Mouse (Mus musculus) midbrain, embryonic 10.5 days (tissue): ENCODE measurements around the gene Ang5. TPM values are rescaled to one million over a fixed set of nuclear protein-coding genes. Genes with fewer than 3 reads are reported as not detected.
A peak's percentile ranks its signal among the peaks of the same experiment; 100 is the strongest.
"Not testable (repeated sequence)": the region's sequence is repeated elsewhere in the genome, so short reads cannot be mapped to it uniquely, and the experiment has no call there.

ENCODE experiments used
- DNase-seq: peaks from one replicate; pipeline ENCODE4 v3.0.0-alpha.2; 2017; ENCODE audit warnings: low spot score
- H3K27ac ChIP-seq: fragments of 300-500 bp; sonication (generic); replicated peaks from 2 replicates; pipeline ENCODE4 v1.5.1; 2016; ENCODE audit warnings: mild to moderate bottlenecking
- H3K27me3 ChIP-seq: fragments of 300-500 bp; sonication (generic); 2 replicates; pipeline ENCODE4 v1.6.1; 2016; ENCODE audit warnings: low read depth, mild to moderate bottlenecking; ENCODE audit not compliant: poor library complexity, severe bottlenecking
- H3K36me3 ChIP-seq: fragments of 300-500 bp; sonication (generic); 2 replicates; pipeline ENCODE4 v1.6.1; 2016; ENCODE audit warnings: mild to moderate bottlenecking, moderate library complexity
- H3K4me1 ChIP-seq: fragments of 300-500 bp; sonication (generic); 2 replicates; pipeline ENCODE4 v1.6.1; 2016
- H3K4me3 ChIP-seq: fragments of 300-500 bp; sonication (generic); 2 replicates; pipeline ENCODE4 v1.5.1; 2016; ENCODE audit warnings: mild to moderate bottlenecking, moderate library complexity
- H3K9me3 ChIP-seq: fragments of 300-500 bp; sonication (generic); replicated peaks from 2 replicates; pipeline ENCODE4 v1.6.1; 2016; ENCODE audit warnings: mild to moderate bottlenecking
- WGBS: fragments of 180-500 bp; shearing (Covaris S2); methylation state at CpG from one replicate; pipeline ENCODE4 v1.1.7; 2016; 5-methylcytosine and 5-hydroxymethylcytosine counted together
- polyA plus RNA-seq: library from polyadenylated mRNA; unstranded; fragments of >200 nt; fragmentation: Nextera tagmentation; extraction: Ambion mirVana; gene quantifications from 2 replicates; pipeline ENCODE4 v1.2.1, GENCODE M21; 2016

Ang5 gene
- polyA plus RNA-seq = not detected in 2 replicates

- WGBS = no CpG with 5 or more reads among the region's 2 CpGs
- not testable (repeated sequence) for H3K9me3 ChIP-seq, H3K27ac ChIP-seq, DNase-seq, H3K36me3 ChIP-seq, H3K4me1 ChIP-seq, H3K27me3 ChIP-seq, H3K4me3 ChIP-seq
These were observed at the start of gene Ang5 for GRCm38 (mm10) chr14:43956769-43957168. Gene Ang5 (plus strand): TSS chr14:43957069.

DNA sequence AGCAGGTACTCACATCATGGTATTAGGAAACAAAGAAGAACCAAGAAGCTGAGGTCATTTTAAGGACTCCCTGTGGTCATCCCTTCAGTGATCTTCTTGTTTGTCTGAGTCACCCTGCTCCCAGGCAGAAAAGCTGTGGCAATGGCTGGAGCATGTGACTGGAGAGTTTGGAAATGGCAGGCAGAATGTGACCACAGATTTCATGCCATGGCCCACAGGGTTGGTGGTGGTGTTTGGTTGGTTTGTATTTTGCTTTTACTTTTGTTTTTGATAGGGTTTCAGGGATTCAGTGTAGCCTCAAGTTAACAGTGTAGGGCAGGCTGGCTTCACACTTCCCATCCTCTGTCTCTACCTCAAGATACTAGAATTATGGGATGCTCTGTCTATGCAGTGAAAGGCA is 38.7 kb upstream of the Ang5 start:
- H3K4me1 ChIP-seq, H3K27me3 ChIP-seq, H3K4me3 ChIP-seq, H3K9me3 ChIP-seq, H3K27ac ChIP-seq, H3K36me3 ChIP-seq, DNase-seq: not testable (repeated sequence)

- H3K27me3 ChIP-seq, H3K27ac ChIP-seq, H3K9me3 ChIP-seq, H3K36me3 ChIP-seq, H3K4me3 ChIP-seq, H3K4me1 ChIP-seq, DNase-seq: not testable (repeated sequence)
- WGBS = 87% methylated on average over 3 of the region's 3 CpGs
These were observed 33.4 kb upstream of the Ang5 start, which contains the start of gene Ear10 for GRCm38 (mm10) chr14:43923459-43923858. Gene Ear10 (minus strand): TSS chr14:43923559.

- H3K4me1 ChIP-seq, H3K27me3 ChIP-seq, H3K9me3 ChIP-seq, H3K36me3 ChIP-seq: not testable (repeated sequence)
- DNase-seq = peak; percentile 82
- 8% methylated on average over 10 of the region's 10 CpGs for WGBS
- Histone ChIP-seq H3K27ac (peak within 1 kb of the TSS; percentile 91), H3K4me3 (peak within 1 kb of the TSS; percentile 55)
These were observed 32.0 kb upstream of the Ang5 start, which contains the start of gene Gm8113 for GRCm38 (mm10) chr14:43924688-43925403. Gene Gm8113 (plus strand): TSS chr14:43925390.

DNA sequence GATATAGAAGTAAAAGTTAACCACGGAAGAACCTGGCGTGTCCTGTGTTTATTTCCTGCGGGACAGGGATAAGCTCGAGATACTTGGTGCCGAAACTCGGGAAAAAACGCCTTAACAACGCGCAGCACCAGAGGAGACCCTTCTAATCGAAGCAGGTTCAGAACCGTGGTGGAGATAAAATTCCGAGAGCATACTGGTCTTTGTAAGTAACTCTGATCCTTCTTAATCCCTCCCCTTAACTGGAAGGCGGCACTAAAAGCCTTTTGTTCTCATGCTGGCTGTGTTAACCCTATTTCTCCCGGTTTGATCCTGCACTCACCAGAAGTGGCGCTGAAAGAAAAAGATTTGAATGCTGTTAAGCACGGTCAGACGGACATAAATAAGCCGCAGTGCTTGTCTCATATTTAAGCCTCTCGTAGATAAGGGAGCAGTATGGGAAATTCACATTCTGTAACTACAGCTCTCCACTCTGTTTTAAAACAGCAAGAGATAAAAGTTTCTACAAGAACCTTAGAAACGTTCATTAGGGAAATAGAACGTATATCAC is 31.4 kb upstream of the Ang5 start:
- not testable (repeated sequence) for H3K36me3 ChIP-seq, H3K9me3 ChIP-seq, H3K27me3 ChIP-seq, H3K4me1 ChIP-seq
- Histone ChIP-seq H3K4me3 (peak overlapping the region; percentile 55), H3K27ac (peak overlapping the region; percentile 91)
- 7% methylated on average over 21 of the region's 21 CpGs for WGBS
- peak; percentile 55 for DNase-seq

- not testable (repeated sequence) for H3K4me1 ChIP-seq, H3K27ac ChIP-seq, H3K36me3 ChIP-seq, H3K4me3 ChIP-seq, H3K9me3 ChIP-seq, H3K27me3 ChIP-seq
- 18% methylated on average over 8 of the region's 8 CpGs for WGBS
- DNase-seq = peak; percentile 42
These were observed 23.9 kb upstream of the Ang5 start for GRCm38 (mm10) chr14:43932991-43933390.

GRCm38 (mm10) chr14:43933399-43933798 is 23.5 kb upstream of the Ang5 start:
- H3K9me3 ChIP-seq, H3K4me1 ChIP-seq, H3K27ac ChIP-seq, H3K36me3 ChIP-seq, H3K27me3 ChIP-seq, H3K4me3 ChIP-seq, DNase-seq: not testable (repeated sequence)
- 53% methylated on average over 5 of the region's 5 CpGs for WGBS

DNA sequence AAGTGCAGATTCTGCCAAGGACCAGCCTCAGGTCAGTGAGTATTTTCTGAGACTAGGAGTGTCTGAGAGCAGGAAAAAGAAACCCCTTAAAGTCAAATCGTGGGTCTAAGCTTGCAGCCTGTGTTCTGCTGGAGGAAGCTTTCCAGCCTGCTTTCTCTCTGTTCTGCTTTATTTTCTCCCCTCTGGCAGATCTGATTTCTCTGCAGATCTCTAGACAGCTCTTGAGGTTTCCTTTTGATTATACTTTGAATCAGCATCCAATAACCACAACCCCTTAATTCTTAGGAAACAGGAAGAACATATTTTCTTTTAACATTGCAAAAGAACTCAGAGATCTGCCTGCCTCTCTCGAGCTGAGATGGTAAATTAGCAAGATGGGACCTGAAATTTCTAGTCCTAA is 3.5 kb upstream of the Ang5 start:
- H3K4me1 ChIP-seq, H3K9me3 ChIP-seq, H3K27me3 ChIP-seq, DNase-seq, H3K27ac ChIP-seq, H3K36me3 ChIP-seq, H3K4me3 ChIP-seq: not testable (repeated sequence)
- 68% methylated on average over 2 of the region's 2 CpGs for WGBS

DNA sequence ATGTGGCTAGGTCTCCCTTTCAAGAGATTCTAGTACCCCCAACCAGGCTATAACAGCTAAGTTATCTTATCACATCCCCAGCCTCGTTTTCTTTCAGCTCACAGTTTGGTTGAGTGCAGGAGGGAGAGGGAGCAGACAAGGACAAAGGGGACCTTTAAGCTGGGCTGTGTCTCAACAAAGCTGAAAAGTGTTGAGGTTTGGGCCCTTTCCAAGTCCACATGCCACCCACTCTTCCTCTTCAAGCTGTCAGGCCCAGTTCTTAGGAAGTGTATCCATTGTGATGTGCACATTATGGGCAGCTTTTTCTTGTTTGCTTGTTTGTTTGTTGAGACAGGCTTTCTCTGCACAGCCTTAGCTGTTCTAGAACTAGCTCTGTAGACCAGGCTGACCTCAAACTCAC is 1.8 kb upstream of the Ang5 start:
- H3K27me3 ChIP-seq, H3K36me3 ChIP-seq, H3K4me1 ChIP-seq, H3K27ac ChIP-seq, H3K9me3 ChIP-seq, DNase-seq, H3K4me3 ChIP-seq: not testable (repeated sequence)
- no CpG with 5 or more reads among the region's 1 CpGs for WGBS

GRCm38 (mm10) chr14:43983454-43983853 is 26.6 kb downstream of the Ang5 start:
- no peak for DNase-seq
- H3K9me3 ChIP-seq = no peaks in the 10 kb centered on the region
- no peak overlapping the region for H3K4me3 ChIP-seq
- no peak overlapping the region for H3K27ac ChIP-seq
- WGBS = 78% methylated on average over 4 of the region's 4 CpGs
- no peaks in the 10 kb centered on the region for H3K4me1 ChIP-seq
- no peaks in the 10 kb centered on the region for H3K36me3 ChIP-seq
- no peaks in the 10 kb centered on the region for H3K27me3 ChIP-seq

DNA sequence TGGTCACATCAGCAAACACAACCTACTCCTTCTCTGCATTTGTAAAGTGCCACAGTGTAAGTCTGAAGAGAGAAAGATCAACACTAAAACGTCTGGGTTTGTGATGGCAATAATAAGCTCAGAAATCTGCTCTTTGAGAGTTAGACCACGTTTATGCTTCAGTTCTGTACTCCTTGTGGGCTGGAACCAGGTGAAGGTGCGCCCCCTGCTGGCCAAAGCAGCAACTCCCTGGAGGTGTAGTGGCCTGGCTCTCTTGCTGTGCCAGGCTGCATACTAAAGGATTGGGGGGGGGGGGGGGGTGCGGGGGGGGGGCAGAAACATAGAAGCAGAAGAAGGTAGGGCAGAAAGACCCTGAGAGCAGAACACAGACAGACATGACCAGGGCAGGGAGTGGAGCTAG is 27.0 kb downstream of the Ang5 start:
- no peak overlapping the region for H3K4me3 ChIP-seq
- no peaks in the 10 kb centered on the region for H3K4me1 ChIP-seq
- DNase-seq = peak; percentile 71
- H3K27ac ChIP-seq = no peak overlapping the region
- no peaks in the 10 kb centered on the region for H3K9me3 ChIP-seq
- 1% methylated on average over 3 of the region's 4 CpGs for WGBS
- H3K36me3 ChIP-seq = no peaks in the 10 kb centered on the region
- no peaks in the 10 kb centered on the region for H3K27me3 ChIP-seq

DNA sequence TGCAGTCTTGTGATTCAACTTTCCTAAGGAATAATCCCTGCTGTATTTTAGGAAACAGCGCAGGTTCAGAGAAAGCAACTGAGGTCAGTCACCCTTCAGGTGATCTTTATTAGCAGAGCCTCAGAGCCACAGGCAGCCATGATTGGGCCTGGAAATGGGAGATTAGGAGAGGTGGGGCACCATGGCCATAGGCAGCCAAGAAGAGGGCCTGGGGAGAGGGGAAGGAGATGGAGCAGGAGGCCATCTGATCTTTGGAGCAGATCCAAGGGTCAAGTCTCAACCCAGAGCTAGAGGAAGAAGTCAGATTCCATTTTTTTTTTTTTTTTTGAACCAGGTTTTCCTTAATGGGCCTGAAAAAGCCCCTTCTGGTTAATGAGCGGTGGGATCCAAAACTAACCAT is 29.3 kb downstream of the Ang5 start:
- no peak overlapping the region for H3K27ac ChIP-seq
- no peak for DNase-seq
- H3K9me3 ChIP-seq = no peaks in the 10 kb centered on the region
- WGBS = 93% methylated on average over 2 of the region's 2 CpGs
- H3K4me3 ChIP-seq = no peak overlapping the region
- H3K27me3 ChIP-seq = no peaks in the 10 kb centered on the region
- no peaks in the 10 kb centered on the region for H3K4me1 ChIP-seq
- H3K36me3 ChIP-seq = no peaks in the 10 kb centered on the region

DNA sequence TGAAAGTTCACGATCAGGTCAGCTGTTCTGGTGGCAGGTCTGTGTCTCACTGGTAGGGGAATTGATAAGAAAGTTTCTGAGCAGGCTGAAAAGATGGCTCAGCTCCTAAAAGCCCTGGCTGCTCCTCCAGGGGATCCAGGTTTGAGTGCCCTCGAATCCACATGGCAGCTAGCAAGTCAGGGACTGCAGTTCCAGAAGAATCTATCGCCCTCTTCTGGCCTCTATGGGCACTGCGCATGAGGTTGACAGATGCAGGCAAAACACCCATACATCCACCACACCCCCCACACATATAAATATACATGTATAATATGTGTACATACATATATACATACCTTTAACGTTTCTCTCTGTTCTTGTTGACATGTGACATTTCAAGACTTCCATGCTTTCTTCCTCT is 30.5 kb downstream of the Ang5 start:
- not testable (repeated sequence) for H3K27ac ChIP-seq, H3K9me3 ChIP-seq, H3K4me1 ChIP-seq, H3K4me3 ChIP-seq, H3K36me3 ChIP-seq, H3K27me3 ChIP-seq
- peak; percentile 72 for DNase-seq
- WGBS = 20% methylated on average over 5 of the region's 5 CpGs
